Mouse (Mus musculus) urinary bladder, postnatal 10 days (tissue): ENCODE measurements around the gene Faap20.
A peak's percentile ranks its signal among the peaks of the same experiment; 100 is the strongest.
"Not testable (repeated sequence)": the region's sequence is repeated elsewhere in the genome, so short reads cannot be mapped to it uniquely, and the experiment has no call there.

ENCODE experiments used
- DNase-seq: peaks from one replicate; pipeline ENCODE4 v3.0.0; 2022; ENCODE audit warnings: low spot score

Faap20 gene

DNA sequence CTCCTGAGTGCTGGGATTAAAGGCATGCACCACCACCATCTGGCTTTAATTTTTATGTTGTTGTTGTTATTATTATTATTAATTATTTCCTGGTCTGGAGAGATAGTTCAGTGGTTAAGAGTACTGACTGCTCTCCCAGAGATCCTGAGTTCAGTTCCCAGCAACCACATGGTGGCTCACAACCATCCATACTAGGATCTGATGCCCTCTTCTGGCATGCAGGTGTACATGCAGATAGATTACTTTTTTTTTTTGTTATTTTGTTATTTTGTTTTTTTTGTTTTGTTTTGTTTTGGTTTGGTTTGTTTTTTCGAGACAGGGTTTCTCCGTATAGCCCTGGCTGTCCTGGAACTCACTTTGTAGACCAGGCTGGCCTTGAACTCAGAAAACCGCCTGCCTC lies 1.5 kb upstream of the Faap20 start:
- DNase-seq = not testable (repeated sequence)

DNA sequence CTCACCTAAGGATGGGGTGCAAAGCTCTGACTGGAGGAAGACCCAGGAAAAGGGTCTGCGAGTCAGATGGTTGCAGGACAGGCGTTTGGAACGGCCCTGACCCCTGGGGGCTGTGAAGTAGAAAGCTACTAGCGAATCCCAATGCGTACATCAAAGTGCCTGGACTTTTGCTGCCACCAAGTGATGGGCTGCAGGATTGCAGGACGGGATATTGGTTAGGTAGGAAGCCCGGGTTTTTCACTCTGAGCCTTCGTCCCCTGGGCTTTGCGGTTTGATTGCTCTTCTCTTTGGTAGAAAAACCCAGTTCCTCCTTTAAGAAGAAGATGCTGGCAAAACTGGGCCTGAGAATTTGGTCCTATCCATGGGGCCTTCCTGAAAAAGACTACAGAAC lies 350 bp upstream of the Faap20 start:
- DNase-seq = peak; percentile 77

DNA sequence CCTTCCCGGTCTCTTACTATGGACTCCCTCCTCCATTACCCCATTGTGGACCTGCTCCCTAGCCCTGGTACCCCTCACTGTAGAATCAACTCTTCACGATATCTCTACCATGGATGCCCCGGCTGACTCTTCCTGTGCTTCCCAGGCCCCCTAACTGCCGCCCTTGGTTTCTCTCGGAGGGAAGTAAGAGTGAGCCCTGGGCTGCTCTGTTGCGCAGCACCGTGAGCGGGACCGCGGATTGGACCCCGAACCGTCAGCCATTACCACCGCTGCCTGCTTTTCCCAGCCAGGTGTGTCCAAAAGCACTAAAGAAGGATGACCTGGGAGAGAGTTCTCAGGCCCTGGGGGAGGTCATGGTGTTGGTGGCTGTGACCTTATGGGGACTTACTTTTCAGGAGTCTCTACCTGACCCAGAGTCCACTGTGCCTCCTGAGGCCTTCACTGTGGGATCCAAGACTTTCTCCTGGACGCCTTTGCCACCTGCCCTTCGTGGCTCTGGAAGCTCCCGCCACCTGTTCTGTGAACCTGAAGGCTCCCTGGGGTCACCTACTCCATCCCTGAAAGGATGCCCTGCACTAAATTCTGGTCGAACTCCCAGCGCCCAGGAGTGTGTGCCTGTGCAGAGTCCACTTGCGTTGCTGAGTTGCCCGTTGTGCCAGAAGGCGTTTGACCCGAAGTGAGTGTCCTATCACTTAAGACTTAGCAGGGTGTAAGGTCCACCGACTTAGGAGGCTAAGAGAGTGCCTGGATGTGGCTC lies 937 bp downstream of the Faap20 start:
- no peak for DNase-seq

DNA sequence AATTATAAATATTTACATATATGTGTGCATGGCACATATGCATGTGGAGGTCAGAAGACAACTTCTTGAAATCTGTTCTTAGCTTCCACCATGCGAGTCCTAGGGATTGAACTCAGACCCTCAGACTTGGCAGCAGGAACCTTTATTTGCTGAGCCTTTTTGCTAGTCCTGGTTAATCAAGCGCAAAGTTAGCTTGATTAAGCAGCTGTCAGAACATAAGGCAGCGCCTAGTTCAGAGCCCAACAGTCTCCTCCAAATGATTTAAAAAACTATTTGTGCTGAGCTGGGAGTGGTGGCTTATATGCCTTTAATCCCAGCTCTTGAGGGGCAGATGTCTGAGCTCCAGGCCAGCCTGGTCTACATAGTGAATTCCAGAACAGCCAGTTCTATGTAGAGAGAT lies 1.5 kb downstream of the Faap20 start:
- DNase-seq = no peak

DNA sequence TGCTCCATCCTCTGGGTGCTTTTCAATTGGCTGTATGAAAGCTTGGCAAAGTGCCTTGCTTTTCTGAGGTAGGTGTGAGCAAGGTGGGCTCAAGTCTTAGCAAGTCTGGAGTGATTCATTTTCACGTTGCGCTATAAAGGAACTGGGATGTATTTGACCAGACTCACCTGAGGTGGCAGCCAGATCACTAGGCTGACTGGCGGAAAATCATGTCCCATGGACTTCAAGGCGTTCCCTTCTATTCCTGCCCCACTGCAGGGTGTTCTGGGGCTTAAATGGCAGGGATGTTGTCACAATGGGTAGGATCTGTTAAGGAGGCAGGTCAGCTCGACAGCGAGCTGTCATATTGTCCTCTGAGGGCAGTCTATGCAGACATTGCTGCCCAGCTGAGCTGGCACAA lies 2.7 kb downstream of the Faap20 start:
- no peak for DNase-seq

DNA sequence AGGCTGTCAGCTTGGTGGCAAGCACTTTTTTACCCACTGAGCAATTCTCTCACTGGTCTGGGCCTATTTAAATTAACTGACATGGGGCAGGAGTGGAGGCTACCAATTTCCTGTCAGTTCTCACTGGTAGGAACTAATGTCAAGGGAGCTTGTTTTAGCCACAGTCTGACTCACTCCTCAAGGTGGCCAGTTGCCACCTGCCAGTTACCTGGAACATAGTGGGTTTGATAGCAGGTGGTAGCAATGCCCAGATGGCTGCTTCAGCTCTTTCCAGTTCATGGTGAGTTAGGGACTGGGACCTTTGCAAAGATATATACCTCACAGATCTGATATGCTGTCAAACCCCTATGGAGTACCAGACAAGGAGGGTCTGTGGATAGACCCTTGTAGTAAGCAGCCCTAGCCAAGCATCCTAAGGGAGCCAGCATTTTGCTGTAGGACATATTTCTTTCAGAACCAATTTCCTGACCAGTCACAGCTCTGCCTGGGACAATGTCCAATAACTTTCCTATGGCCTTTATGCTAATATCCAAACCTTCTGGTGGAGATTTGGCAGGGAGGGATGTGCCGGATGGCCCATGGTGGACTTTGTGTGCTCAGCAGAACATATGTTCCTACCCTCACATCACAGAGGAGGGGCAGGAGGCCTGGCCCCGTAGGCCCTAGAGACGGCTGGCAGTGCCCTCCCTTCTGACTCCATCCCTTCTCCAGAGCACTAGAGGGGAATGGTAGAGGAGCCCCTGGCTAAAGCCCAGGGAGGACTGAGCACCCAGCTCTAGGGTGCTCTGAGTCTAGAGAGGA lies 15.1 kb downstream of the Faap20 start:
- DNase-seq = no peak

DNA sequence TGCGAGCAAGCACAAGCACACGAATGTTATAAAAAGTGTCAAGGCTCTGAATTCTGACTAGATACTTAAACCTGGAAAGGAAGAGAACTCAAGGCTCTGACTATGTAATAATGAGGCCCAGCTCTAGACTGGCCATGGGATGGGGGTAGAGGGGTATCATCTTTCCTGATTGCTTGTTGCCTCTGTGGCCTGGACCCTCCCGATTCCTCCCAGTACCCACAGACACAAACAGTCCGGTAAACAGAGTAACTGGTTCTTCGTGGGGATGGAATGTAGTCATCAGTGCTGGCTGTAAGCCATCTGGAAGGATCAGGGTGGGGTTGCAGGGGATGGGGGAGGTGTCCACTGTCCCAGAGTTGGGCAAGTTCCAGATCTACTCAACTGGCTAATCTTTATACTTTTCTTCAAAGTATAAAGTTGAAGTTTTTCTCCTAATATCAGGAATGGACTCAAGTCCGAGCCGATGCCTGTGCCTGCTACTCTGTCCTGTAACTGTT lies 17.5 kb downstream of the Faap20 start:
- no peak for DNase-seq

DNA sequence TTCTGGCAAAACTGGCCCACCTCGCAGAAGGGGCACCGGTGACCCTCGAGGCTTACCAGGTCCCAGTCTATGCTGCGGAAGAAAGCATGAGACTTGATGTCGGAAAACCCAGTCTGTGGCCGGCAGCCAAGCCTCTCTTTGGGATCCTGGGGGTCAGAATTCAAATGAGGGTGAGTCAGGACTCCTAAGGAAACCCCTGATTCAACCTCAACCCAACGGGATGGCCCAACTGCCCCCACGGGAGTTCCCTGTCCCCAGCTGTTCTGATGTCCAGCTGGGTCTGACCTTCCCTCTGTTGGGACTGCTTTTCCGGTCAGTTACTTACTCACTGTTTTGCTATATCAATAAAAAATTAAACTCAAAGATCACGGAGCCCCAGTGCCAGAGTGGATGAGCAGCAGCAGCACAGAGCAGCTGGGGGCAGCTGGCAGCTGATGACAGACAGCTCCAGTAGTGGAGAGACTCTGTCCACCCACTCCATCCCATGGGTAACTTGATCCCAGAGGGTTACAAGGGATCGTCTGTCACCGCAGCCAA lies 18.1 kb downstream of the Faap20 start:
- DNase-seq = no peak

DNA sequence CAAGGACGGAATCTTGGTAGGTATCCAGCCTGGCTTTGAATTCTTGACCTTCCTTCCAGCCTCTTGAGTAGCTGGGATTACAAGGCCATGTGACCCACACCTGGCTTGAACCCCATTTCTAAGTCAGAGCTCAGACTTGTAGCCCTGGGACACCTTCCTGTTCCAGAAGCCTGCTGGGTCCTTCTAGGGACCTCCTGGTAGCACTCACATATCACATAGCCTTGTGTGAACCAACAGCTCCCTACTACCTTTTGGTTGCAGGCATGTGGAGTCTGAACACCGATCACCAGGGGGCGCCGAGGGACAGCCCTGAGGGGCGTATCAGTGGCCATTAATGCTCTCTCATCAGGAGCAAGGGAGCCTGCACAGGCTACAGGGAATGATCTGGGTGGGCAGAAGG lies 18.8 kb downstream of the Faap20 start:
- peak; percentile 35 for DNase-seq

DNA sequence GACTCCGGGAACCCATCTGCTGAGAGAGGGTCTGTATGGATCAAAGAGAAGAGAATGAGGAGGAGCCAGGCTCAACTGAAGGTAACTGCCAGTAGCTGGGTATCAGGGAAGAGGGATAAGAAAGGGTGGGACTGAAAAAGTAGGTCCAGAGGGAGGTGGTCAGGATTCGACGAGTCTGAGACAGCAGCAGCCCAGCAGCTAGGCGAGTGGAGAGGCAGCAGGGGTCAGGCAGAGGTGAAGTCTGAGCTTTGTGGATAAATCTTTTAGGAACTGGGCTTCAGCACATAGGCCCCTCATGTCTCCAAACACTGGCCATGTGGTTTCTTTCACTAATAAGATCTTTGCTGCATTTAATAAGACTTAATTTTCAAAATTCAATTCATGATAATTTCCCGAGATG lies 24.8 kb downstream of the Faap20 start:
- no peak for DNase-seq

DNA sequence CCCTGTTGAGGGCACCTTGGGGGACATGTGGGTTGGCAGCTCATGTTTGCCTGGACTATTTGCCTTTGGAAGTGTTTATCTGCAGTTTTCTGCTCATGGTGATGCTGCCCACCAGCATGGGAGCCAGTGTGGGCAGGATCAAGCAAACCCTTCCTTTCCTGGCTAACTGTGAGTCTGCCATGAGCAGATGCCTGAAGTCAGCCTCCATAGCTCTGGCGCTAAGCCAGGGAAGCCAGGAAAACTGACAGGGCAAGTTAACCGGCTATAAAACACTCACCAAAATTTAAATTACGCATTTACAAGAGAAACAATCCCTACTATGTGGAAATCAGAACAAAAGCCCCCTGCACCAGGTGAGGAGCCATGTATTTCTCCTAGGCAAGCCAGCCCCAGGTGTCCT lies 25.2 kb downstream of the Faap20 start:
- no peak for DNase-seq

DNA sequence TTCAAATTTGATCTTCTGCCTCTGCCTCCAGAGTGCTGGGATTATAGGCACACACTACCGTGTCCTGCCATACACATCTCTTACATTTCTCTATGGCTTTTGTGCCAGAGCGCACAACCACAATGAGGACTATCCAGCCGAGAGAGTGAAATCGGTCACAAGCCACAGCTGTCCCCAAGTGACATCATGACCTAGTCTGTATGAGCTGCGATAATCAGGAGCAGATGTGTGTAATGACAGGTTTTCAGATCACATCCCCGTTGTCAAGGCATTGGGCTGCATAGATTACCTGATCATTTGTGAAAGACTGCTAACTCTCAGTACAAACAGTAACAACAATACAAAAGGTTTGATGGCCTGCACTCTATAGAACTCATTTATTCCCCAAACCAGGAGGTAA lies 28.4 kb downstream of the Faap20 start:
- no peak for DNase-seq

DNA sequence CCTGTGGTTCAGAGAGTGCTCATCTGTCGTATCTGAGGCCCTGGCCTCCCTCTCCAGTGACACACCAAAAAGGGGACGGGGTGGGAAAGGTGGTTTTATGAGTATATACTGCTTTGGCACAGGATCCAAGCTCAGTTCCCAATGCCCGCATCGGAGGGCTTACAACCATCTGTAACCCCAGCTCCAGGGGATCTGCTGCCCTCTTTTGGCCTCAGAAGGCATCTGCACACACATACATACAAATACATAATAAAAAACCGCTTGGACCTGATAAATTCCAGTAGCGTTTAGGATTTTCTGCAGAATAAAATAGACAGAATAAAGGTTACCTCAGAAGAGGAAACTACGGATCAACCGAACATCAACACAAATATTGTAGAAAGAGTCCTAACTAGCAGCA lies 29.5 kb downstream of the Faap20 start:
- DNase-seq = no peak

DNA sequence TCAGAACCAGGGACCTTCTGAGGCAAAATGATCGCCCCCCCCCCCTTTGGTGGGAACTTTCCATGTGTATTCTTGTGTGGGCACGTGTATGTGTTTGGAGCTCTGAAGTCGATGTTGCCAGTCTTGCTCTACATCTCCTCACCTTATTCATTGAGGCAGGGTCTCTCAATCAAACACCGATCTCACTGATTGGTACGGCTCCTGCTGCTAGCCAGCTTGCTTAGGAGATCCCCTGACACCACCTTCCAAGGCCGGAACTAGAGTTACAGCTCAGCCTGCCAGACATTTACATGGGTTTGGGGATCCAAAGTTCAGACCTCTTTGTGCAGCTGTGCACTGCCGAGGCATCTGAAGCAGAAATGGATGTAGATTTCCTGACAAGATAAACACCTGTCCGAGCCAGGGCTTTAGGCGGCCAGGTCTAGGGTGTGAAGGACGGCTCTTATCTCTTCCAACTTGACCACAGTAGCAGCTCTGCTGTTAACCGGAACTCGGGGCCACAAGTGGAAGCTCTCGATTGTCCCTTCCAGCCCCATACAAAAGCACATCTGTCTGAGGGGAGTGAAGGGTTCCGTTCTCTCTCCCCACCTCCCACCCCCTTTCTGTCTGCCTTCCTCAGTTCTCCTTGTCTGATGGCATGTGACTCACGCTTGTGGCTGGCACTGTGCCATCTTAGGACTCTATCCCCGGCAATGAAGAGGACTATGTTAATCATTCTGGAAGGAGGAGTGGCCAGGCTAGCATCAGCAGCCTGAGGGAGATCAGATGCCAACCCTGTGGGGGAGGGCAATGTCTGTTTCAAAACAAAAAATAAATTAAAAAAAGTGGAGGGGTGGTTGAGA lies 30.5 kb downstream of the Faap20 start:
- no peak for DNase-seq

DNA sequence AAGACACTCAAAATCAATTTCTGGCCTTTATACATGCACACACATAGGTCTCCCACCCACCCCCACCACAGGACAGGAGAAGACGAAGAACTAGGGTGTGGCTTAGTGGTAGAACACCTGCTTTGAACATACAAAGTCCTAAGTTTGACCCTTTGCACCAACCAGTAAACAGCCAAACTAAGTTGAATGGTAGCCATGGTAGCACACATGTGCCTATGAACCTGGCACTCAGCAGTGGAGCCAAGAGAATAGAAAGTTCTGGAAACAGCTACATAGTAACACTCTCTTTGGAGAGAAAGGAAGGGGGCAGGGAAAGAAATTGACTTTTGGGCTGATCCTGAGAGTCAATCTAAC lies 31.1 kb downstream of the Faap20 start:
- no peak for DNase-seq

DNA sequence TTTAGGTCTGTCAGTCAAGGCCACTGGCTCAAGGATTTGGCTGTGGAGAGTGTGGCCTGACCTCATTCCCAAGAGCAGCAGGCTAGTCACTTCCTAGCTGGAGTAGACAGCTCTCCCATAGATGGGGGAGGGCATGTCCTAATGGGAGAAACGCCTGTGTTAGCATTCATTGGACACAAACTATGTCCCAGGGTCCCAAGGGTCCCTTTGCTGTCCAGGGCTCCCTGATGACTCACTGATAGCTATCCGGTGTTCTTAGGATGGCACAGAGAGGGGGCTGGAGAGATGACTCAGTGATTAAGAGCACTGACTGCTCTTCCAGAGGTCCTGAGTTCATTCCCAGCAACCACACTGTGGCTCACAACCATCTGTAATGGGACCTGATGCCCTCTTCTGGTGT lies 31.6 kb downstream of the Faap20 start:
- DNase-seq = no peak

DNA sequence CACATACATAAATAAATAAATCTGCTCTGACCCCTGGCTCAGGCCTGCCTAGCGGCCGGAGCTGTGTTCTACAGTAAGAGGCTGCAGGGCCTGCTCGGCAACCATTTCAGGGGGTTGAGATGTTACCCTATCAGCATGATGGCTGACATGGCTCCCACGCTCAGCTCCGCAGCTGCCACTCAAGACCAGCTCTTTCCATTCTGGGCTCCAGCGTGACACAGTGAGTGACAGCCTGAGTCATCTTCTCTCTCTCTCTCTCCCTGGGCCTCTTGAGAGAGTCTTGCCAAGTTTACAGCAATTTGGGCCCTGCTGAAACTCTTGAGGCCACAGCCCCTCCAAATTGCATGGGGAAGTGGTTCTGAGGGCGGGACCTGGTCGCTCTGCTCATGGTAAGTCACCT lies 32.0 kb downstream of the Faap20 start:
- no peak for DNase-seq

DNA sequence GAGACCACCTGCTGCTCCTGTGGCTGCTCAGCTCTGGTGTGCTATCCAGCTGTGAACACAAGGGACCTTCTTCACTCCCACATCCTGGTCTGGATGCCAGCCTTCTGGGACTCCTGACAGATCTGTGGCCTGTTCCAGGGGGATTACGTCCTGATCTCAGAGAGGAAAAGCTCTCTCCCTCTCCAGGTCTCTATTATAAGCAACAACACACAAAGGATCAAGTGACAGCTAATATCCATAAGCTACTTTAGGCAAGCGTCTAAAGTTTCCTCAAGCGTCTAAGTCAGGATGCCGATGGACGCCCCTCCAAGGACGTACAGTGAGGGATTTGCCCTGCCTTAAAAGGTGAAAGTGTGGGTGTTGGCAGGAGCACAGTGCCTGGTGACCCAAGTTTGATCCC lies 32.6 kb downstream of the Faap20 start:
- no peak for DNase-seq

DNA sequence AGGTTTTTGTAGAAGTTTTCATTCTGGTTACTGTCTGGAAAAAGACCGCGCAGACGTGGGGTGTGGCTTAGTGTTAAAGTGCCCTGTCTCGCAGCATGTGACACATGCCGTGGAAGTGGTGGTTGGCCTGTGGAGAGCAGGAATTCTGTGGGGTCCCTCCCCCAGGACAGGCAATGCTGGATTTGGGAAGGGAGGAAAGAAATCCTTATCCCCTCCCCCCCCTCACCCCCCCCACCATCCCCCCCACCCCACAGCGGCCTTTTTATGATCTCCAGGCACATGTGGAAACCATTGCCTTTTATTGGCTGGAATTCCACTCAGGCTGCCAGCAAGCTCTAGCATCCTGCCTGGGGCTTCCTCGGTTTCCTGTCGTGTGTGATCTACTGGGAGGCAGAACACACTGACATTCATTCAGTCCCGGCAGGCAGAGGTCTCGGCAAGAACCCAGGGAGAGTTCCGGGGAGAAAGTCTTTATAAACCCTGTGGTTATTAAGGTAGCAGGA lies 33.5 kb downstream of the Faap20 start:
- DNase-seq = no peak

DNA sequence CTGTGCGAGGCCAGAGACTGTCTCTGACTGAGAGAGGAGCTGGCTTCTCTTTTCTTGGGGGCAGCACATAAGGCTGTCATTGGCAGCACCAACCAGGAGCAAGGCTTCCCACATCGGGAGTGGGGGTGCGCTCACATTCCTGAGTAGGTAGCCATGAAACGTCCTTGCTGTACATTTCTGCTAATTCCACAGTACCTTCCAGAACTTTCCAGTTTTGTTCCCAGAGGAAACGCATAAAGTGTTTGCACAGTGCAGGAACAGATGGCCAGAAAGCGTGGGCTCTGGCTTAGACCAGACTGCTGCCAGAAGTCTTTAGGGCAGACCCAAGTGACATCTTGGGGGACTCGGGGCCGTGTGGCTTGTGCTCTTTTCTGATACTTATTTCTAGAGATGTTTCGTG lies 34.0 kb downstream of the Faap20 start:
- DNase-seq = no peak

DNA sequence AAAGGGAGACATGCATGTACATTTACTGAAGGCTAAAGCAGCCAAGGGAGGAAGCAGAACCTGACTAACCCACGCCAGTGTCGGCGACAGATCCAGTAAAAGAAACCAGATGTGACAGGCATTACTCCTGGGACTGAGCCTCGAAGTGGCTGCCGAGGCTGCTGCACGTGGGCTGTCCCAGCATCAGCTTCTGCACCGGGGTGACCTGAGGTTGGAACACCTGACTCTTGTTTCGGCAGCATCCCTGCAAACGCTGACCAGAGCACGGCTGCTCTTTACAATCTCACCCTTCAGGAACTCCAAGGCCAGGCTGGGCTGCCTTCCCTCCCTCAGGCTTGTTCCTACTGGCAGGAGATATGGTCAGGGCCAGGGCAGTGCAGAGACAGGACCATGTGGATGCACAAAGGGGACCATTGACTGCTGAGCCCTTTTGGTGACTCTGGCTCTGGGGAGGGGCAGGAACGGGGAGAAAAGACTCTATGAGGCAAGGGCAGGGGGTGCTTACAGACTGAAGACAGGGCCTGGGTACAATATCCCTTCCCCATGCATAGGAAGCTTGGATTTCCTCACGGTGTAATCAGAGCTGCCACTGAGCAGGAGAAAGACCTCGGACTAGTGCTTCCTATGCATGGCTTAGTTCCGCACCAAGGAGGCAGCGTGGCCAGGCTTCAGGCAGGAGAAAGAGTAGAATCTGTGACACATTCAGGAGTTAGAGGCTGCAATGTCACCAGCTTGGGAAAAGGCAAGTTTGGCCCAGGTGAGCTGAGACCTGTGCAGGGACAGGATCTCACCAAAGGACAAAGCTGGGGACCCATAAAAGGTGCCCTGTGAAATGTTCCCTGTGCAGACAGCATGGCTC lies 35.1 kb downstream of the Faap20 start:
- DNase-seq = no peak
